Mouse (Mus musculus) gastrocnemius, postnatal 14 days (tissue): ENCODE data around the gene Tspyl4. TPM values are rescaled to one million over a fixed set of nuclear protein-coding genes. Genes with fewer than 3 reads are reported as not detected.
A peak's percentile ranks its signal among the peaks of the same experiment; 100 is the strongest.

Source experiments
- DNase-seq: peaks from one replicate; pipeline ENCODE4 v3.0.0; 2021; ENCODE audit warnings: mixed read lengths
- intact Hi-C: fragments of 180-260 bp; cut with DNase I; formaldehyde crosslinking; loops from one replicate; pipeline ENCODE4 v1.15.1; 2025; ENCODE audit warnings: low total_unique reads
- total RNA-seq, 2 experiments: library from RNA; stranded (reverse); gene quantifications; 2 replicates each; pipeline ENCODE4 v1.2.3; 2021

Tspyl4 gene
- total RNA-seq, 2 experiments from 2014 or later: 1.8 TPM

DNA sequence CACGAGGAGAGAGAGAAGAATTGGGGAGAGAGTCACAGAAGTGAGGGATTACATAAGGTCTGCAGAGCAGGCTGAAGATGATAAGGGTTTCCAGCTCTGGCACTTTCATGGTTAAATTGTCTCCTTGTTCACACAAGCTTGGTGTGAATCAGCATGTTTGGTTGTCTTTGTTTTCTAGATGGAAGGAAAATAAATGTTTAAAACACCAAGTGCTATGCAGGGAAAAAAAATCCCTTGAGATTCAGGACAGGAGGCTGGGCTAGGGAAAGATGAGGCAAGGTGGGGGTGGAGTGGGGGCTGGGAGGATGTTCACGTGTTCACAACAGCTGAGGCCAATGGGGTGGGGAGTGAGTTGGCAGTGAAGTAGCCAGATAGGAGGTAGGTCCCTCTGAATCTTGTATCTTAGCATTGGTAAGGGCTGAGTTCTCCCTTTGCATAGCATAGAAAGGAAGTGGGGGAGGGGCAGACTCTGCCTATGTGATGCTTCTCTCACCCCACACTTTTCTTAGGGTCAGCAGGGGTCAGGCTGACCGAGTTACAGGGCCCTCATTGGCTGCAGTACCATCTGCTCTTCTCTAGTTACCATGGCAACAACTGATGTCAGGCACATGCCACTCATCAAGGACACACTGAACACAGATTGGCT lies 19.5 kb downstream of the Tspyl4 start:
- DNase-seq: peak; percentile 4
- intact Hi-C loops: no loop called here

DNA sequence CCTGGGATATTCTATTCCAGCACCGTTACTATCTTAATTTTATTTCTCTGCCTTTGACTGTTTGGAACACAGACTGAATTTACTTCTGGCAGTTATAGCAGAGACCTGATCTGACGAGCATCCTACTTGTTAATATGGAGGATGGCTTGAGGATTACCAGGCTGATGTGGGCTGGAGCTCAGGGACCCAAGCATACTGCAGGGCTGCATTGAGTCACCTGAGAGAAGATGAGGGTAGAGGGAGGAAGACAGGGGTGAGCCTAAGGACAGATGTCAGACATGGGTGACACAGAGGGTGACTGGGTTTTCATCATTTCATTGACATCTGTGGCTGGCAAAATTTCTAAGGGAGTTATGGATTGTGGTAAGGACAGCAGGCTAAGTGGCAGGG lies 20.0 kb downstream of the Tspyl4 start:
- intact Hi-C loops: no loop called here
- DNase-seq: no peak

DNA sequence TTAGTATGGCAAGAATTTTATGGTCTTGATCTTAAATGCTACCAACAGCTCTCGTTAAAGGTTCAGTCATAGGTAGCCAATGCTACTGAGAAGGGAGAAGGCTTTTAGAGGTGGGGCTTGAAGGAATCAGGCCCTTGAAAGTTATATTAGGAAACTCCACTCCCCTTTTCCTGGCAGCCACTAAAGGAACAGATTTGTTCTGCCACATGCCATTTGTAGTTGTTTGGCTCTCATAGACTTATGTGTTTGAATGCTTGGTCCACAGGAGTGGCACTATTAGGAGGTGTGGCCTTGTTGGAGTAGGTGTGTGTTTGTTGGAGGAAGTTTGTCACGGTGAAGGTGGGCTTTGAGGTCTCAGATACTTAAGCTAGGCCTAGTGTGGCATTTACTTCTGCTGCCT lies 23.6 kb downstream of the Tspyl4 start:
- DNase-seq: no peak
- intact Hi-C loops: no loop called here

DNA sequence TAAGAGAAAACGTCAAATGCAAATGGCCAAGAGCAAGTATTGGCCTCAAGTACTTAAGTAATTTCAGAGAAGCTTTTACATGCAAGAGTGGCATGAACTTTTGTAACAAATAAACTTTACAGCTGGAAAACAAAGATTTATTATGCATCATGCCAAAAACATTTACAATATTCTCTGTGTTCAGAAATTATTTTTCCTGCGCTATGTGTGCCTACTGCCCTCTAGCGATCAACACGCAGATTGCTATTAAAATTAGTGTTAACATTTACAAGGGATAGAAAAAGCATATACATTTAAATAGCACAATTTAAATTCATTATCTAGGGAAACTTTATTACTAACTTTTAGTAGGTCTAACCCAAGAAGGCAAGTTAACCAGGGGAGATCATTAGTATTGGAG lies 29.5 kb downstream of the Tspyl4 start:
- intact Hi-C loops: no loop called here
- no peak for DNase-seq

DNA sequence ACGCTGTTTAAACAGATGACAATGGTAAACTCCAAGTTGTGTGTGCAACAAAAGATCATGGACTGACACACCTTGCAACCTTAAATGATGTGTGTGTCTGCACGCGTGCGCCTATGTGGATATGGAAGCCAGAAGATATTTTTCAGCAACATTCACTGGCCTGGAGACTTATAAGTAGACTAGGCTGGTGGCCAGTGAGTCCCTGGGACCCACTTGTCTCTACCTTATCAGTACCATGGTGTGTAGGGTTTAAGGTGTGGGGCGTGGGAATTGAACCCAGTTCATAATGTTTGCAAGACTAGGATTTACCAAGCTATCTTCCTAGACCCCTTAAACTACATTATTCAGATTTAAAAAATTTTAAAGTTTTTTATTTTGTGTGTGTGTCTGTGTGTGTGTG lies 29.9 kb downstream of the Tspyl4 start:
- intact Hi-C loops: no loop called here
- DNase-seq: no peak

DNA sequence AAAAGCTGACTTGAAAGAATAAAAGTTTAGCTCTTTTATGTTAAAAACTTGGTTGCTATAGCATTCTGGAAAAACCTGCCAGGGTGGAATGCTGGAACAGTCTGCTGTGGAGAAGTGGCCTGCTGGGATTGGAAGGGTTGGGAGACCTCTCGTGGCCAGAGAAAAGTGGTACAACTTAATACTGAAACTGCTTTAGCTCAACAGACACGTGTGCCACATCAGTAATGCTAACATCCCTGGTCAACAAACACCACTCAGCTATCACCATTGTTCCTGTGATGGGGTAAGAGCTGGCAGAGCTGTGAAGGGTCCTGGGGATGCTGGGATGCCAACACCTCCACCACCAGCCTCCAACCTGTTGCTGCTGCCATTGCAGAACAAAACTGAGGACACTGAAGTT lies 31.1 kb downstream of the Tspyl4 start:
- intact Hi-C loops: no loop called here
- DNase-seq: peak; percentile 30

DNA sequence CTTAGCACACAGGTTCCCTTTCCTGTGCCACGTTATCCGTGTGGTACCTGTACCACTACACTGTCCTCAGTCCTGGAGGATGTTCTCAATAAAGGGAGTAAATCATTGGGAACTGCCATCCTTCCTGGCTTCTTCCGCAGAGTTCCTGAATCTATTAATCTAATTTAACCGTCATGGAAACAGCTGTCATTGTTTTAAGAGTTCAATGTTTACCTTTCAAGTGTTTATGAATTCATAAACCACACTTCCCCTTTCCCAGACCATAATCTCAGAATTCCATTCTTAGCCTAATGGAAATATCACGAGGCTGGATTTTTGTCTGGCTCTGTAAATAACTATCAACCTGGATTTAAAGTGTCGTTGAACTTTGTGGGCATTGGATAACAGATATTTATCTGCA lies 43.8 kb downstream of the Tspyl4 start:
- intact Hi-C loops: no loop called here
- no peak for DNase-seq

DNA sequence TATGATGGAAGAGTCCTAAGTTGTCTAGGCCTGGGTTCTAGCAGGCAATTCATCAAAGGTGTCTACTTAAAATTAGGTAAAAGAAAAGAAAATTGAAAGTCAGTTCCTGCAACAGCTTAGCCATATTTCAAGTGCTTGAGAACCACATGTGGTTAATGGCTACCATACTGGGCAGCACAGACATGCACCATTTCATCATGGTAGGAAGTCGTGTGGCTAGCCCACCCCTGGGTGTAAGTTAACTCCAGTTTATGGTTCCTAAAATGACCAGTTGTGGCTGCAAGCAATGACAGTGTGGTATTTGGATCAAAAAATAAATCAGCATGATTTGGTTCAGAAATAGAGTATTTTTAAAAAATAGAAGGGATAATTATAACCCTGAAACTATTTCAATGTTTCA lies 44.6 kb downstream of the Tspyl4 start:
- intact Hi-C loops: no loop called here
- DNase-seq: no peak

Other genes starting within 250 kb of the Tspyl4 start
- under 1 TPM; 0.64 to 0.92 TPM for gene Calhm5, start 200.9 kb upstream of the Tspyl4 start, total RNA-seq
- gene Calhm6, start 169.5 kb upstream of the Tspyl4 start, total RNA-seq: under 1 TPM in 1 of 2 experiments, not detected in 1; 0.29 TPM
- 10 to 100 TPM in 1 of 2 experiments, 1 to 10 TPM in 1; 6.9 to 10.7 TPM for gene Dse, start 89.7 kb upstream of the Tspyl4 start, total RNA-seq
- 10 to 100 TPM; 45.4 to 46.9 TPM for gene Tspyl1, start 15.3 kb upstream of the Tspyl4 start, total RNA-seq
- gene Col10a1, start 92.5 kb downstream of the Tspyl4 start, total RNA-seq: not detected
- 1 to 10 TPM; 4.7 to 4.9 TPM for gene Nt5dc1, start 121.1 kb downstream of the Tspyl4 start, total RNA-seq
- gene Frk, start 186.0 kb downstream of the Tspyl4 start, total RNA-seq: 1 to 10 TPM; 1.3 to 1.9 TPM